Mouse (Mus musculus): ENCODE measurements around the gene Hecw1. TPM values are rescaled to one million over a fixed set of nuclear protein-coding genes. Genes with fewer than 3 reads are reported as not detected.

Hecw1 gene
- under 1 TPM; 0.06 to 0.73 (median 0.35) TPM for total RNA-seq (2022)

GRCm38 (mm10) chr13:14522906-14523269 lies at the start of gene Hecw1:
Hecw1 (minus strand) TSS chr13:14523228.
- DNase-seq, result no peak

- DNase-seq, result no peak
Observed at GRCm38 (mm10) chr13:14561336-14561735, 38.3 kb upstream of the Hecw1 start.

GRCm38 (mm10) chr13:14552628-14553027 lies 29.6 kb upstream of the Hecw1 start:
- DNase-seq, result no peak

GRCm38 (mm10) chr13:14542860-14543259 lies 19.8 kb upstream of the Hecw1 start:
- no peak for DNase-seq

- no peak for DNase-seq
Observed at GRCm38 (mm10) chr13:14522128-14522905, 711 bp downstream of the Hecw1 start.

- DNase-seq, result no peak
Observed at GRCm38 (mm10) chr13:14521746-14522127, 1.3 kb downstream of the Hecw1 start.

- no peak for DNase-seq
Observed at GRCm38 (mm10) chr13:14519605-14520004, 3.4 kb downstream of the Hecw1 start.

GRCm38 (mm10) chr13:14517478-14517877 lies 5.5 kb downstream of the Hecw1 start:
- DNase-seq, result no peak

GRCm38 (mm10) chr13:14515106-14515505 lies 7.9 kb downstream of the Hecw1 start:
- DNase-seq, result no peak

GRCm38 (mm10) chr13:14513934-14514333 lies 9.1 kb downstream of the Hecw1 start:
- no peak for DNase-seq

GRCm38 (mm10) chr13:14506765-14507164 lies 16.3 kb downstream of the Hecw1 start:
- no peak for DNase-seq

GRCm38 (mm10) chr13:14500251-14500650 lies 22.8 kb downstream of the Hecw1 start:
- no peak for DNase-seq

- DNase-seq, result no peak
Observed at GRCm38 (mm10) chr13:14498780-14499179, 24.2 kb downstream of the Hecw1 start.

- no peak for DNase-seq
Observed at GRCm38 (mm10) chr13:14496954-14497353, 26.1 kb downstream of the Hecw1 start.

GRCm38 (mm10) chr13:14487812-14488211 lies 35.2 kb downstream of the Hecw1 start:
- DNase-seq, result no peak

GRCm38 (mm10) chr13:14471121-14471520 lies 51.9 kb downstream of the Hecw1 start:
- DNase-seq, result no peak

- DNase-seq, result no peak
Observed at GRCm38 (mm10) chr13:14467517-14467916, 55.5 kb downstream of the Hecw1 start.

GRCm38 (mm10) chr13:14461036-14461435 lies 62.0 kb downstream of the Hecw1 start:
- no peak for DNase-seq

GRCm38 (mm10) chr13:14457043-14457442 lies 66.0 kb downstream of the Hecw1 start:
- no peak for DNase-seq

GRCm38 (mm10) chr13:14439540-14439939 lies 83.5 kb downstream of the Hecw1 start:
- DNase-seq, result no peak

- no peak for DNase-seq
Observed at GRCm38 (mm10) chr13:14428845-14429553, 94.0 kb downstream of the Hecw1 start.

GRCm38 (mm10) chr13:14424836-14425235 lies 98.2 kb downstream of the Hecw1 start:
- DNase-seq, result no peak

GRCm38 (mm10) chr13:14413405-14413804 lies 109.6 kb downstream of the Hecw1 start:
- DNase-seq, result no peak

- no peak for DNase-seq
Observed at GRCm38 (mm10) chr13:14374470-14374869, 148.6 kb downstream of the Hecw1 start.
